Mouse (Mus musculus) embryonic fibroblast, embryonic 13.5 days (primary cell): Measurements from ENCODE around the gene Gm17018. TPM values are rescaled to one million over a fixed set of nuclear protein-coding genes. Genes with fewer than 3 reads are reported as not detected.

Experiments
- H3K27ac ChIP-seq: 2 replicates; pipeline ENCODE4 v1.5.1; 2012; ENCODE audit warnings: low read length, control low read depth, inconsistent platforms; ENCODE audit not compliant: insufficient read depth
- H3K4me1 ChIP-seq: 2 replicates; pipeline ENCODE4 v1.6.1; 2011; ENCODE audit warnings: low read length; ENCODE audit not compliant: control insufficient read depth, insufficient read depth
- H3K4me3 ChIP-seq: 2 replicates; pipeline ENCODE4 v1.5.1; 2011; ENCODE audit warnings: mild to moderate bottlenecking, control low read depth, low read length; ENCODE audit not compliant: insufficient read depth
- CTCF ChIP-seq: IDR thresholded peaks from 2 replicates; pipeline ENCODE4 v1.5.1; 2011; ENCODE audit warnings: mild to moderate bottlenecking, control low read depth, low read length, moderate library complexity, borderline replicate concordance; ENCODE audit not compliant: insufficient read depth
- POLR2A ChIP-seq: IDR thresholded peaks from 2 replicates; pipeline ENCODE4 v1.6.1; 2011; ENCODE audit warnings: low read depth, mild to moderate bottlenecking, control low read depth, low read length, moderate library complexity
- polyA plus RNA-seq: library from polyadenylated mRNA; stranded (reverse); fragments of >200 nt; gene quantifications from 2 replicates; pipeline ENCODE4 v1.2.4, GENCODE M21; 2011; ENCODE audit warnings: low read depth; ENCODE audit not compliant: missing spikeins, insufficient read length

The Gm17018 gene
- polyA plus RNA-seq, 1 experiment = 26.7 TPM

- Histone ChIP-seq H3K4me1 (no peaks in the 10 kb centered on the region), H3K4me3 (no peak overlapping the region), H3K27ac (no peak overlapping the region)
- no peak for TF ChIP-seq POLR2A
- no peak for TF ChIP-seq CTCF
These were observed 36.7 kb downstream of the Gm17018 start for GRCm38 (mm10) chr19:45597106-45597505.

GRCm38 (mm10) chr19:45602606-45603005 lies 42.2 kb downstream of the Gm17018 start:
- Histone ChIP-seq H3K27ac (no peak overlapping the region), H3K4me1 (no peaks in the 10 kb centered on the region), H3K4me3 (no peak overlapping the region)
- no peak for TF ChIP-seq CTCF
- no peak for TF ChIP-seq POLR2A

GRCm38 (mm10) chr19:45606701-45607100 lies 46.3 kb downstream of the Gm17018 start:
- H3K4me3 ChIP-seq = no peak overlapping the region
- no peaks in the 10 kb centered on the region for H3K4me1 ChIP-seq
- H3K27ac ChIP-seq = no peak overlapping the region
- TF ChIP-seq CTCF (no peak), POLR2A (no peak)

GRCm38 (mm10) chr19:45607479-45607878 lies 47.1 kb downstream of the Gm17018 start:
- no peak for TF ChIP-seq CTCF
- TF ChIP-seq POLR2A = no peak
- no peak overlapping the region for H3K4me3 ChIP-seq
- H3K4me1 ChIP-seq = no peaks in the 10 kb centered on the region
- H3K27ac ChIP-seq = no peak overlapping the region

DNA sequence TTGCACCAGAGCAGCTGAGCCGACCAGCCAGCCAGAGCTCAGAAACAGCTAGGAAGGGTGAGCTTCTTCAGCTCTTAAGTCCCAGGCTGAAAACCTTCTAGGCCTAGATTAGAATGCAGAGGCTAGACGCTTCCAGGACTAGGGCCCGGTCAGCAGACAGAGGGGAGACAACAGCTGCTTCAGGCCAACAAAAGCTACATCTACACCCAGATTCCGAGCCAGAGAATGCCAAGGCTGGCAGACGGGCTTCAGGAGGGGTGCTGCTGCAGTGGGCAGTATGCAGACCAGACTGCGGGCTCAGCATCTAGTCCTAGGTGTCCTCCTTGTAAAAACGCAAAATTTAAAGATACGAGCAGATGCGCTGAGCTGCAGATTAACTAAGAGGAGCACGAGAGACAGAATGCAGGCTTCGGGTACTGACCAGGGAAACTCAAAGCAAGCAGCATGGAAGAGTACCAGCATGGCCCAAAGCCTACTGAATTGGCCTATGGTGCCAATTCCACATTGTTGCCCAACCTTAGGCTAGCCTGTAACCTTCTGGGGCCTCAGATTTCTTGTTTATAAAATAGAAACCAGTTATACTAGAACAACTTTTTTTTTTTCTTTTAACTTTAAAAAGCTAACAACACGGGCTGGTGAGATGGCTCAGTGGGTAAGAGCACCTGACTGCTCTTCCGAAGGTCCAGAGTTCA lies 48.4 kb downstream of the Gm17018 start:
- no peak for TF ChIP-seq CTCF
- no peak overlapping the region for H3K27ac ChIP-seq

DNA sequence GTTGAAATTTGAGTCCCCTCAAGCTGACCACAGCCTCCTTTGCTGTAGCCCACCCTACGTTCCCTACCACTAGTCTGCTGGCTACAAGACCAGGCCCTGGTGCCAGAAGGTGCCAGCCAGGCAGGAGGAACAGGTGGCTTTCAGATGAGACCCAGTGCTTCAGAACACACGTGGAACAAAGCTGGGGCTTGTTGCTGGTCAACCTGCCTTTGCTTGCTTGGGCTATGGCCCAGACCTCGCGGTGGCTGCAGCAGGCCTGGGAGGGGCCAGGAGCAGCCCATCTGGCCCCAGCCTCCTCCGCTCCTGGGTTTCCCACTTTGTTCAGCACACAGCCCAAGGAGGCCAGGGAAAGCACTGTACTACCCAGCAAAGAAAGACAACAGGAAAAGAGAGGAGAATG lies 50.4 kb downstream of the Gm17018 start:
- no peak overlapping the region for H3K27ac ChIP-seq
- TF ChIP-seq CTCF (no peak), POLR2A (no peak)
- no peak overlapping the region for H3K4me3 ChIP-seq
- no peaks in the 10 kb centered on the region for H3K4me1 ChIP-seq

More for the DNA sequence above, 48.4 kb downstream of the Gm17018 start:
- Histone ChIP-seq H3K4me3 (no peak overlapping the region), H3K4me1 (no peaks in the 10 kb centered on the region)

GRCm38 (mm10) chr19:45614375-45614774 lies 54.0 kb downstream of the Gm17018 start:
- Histone ChIP-seq H3K4me3 (no peak overlapping the region), H3K4me1 (no peaks in the 10 kb centered on the region), H3K27ac (no peak overlapping the region)
- TF ChIP-seq CTCF (no peak), POLR2A (no peak)

GRCm38 (mm10) chr19:45614928-45615327 lies 54.5 kb downstream of the Gm17018 start:
- no peak overlapping the region for H3K27ac ChIP-seq
- TF ChIP-seq POLR2A (no peak), CTCF (no peak)
- H3K4me3 ChIP-seq = no peak overlapping the region
- H3K4me1 ChIP-seq = no peaks in the 10 kb centered on the region

DNA sequence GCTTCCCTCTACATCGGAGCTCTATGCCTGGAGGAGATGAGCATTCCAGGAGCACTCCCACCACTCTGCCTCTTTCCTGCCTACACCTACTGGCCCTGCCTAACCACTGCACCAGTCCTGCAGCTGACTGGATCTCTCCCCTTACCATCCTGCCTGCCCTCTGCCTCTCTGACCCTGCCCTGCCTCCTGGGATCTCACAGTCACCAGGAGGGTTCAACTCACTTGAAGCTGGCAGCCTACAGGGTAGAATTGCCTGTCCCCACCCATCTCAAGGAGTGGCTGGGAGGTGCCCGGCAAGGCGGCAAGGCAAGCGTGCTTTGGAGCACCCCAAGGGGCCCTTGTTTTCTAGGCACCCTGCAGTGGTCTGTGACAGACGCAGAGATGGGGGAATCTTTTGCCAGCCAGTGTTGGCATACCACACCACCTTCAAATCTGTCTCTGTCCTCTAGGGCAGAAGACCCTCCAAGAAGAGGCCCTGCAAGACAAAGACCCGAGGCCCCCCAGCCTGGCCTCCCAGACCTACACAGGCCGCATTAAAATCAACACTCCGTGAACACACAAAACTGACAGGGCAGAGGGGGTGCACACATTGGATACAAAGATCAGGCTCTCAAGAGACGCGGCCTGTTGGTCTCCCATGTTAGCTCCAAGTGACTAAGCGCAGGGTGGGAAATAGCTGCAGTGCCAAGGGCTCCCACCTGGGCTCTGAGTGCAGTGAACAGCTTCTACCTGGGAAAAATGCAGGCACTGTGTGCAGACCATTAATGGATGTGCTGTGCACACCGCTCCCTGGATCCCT lies 55.2 kb downstream of the Gm17018 start:
- no peak overlapping the region for H3K27ac ChIP-seq

GRCm38 (mm10) chr19:45616214-45616518 lies 55.8 kb downstream of the Gm17018 start:
- no peak overlapping the region for H3K27ac ChIP-seq
- H3K4me1 ChIP-seq = no peaks in the 10 kb centered on the region
- H3K4me3 ChIP-seq = no peak overlapping the region
- TF ChIP-seq POLR2A (no peak), CTCF (no peak)

More for the DNA sequence above, 55.2 kb downstream of the Gm17018 start:
- Histone ChIP-seq H3K4me3 (no peak overlapping the region), H3K4me1 (no peaks in the 10 kb centered on the region)
- TF ChIP-seq POLR2A (no peak), CTCF (no peak)
